Mouse (Mus musculus): ENCODE results near the gene Dtnbp1. TPM values are rescaled to one million over a fixed set of nuclear protein-coding genes. Genes with fewer than 3 reads are reported as not detected.
A peak's percentile ranks its signal among the peaks of the same experiment; 100 is the strongest.

Dtnbp1 gene
- polyA plus RNA-seq, 1 experiment from 2014 or later: 28.6 TPM

DNA sequence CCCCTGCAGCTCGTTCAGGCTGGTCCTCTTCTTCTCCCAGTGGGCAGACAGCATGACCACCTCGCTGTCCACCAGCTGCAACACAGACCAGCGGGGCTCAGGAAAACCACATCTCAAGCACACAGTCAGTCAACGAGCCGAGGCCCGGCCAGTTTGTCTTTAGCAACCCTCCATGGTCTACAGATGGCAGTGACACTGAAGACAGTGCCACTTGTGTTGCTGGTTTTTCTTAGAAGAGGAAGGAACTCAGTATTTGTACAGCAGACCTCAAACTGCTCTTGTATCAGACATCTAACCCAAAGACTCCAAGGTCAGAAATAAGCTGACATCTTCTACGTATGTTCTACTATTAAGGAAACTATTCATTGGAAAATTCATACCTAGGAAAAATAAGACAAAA, 19.1 kb downstream of the Dtnbp1 start:
- Histone ChIP-seq H3K9me3 (replicated peaks) (no peaks in the 10 kb centered on the region), H3K9ac (no peak overlapping the region), H3K4me1 (replicated peaks) (peaks cover 15% of the 10 kb centered on the region; the same call in 1 of the 2 replicates), H3K4me3 (replicated peaks) (0 out of 2 replicates have a peak overlapping the region, but pooled peaks have one; percentile 7), H3K4me2 (no peak overlapping the region), H3K27ac (replicated peaks) (no peak overlapping the region; the same call in 1 of the 2 replicates), H3K36me3 (replicated peaks) (peaks cover 8% of the 10 kb centered on the region; the same call in 1 of the 2 replicates), H3K27me3 (no peaks in the 10 kb centered on the region)
- ATAC-seq (ENCODE audit: insufficient read depth): no peak
- 23% methylated on average over 7 of the region's 7 CpGs for WGBS (ENCODE audit: insufficient replicate concordance)

DNA sequence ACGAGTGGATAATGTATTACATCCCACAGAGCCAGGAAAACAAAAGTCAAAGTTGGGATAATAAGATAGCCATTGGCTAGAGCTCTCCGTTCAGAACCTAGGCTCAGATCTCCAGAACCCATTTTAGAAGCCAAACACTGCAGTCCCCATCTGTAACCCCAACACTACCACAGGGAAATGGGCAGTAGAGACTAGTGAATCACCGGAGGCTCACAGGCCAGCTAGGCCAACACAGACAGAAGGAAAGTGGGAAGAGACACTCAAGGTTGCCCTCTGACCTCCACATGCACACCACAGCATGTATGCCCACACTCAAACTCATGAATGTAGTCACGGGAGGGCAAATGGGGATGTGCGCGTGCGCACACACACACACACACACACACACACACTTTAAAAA, 22.5 kb downstream of the Dtnbp1 start:
- Histone ChIP-seq H3K9ac (no peak overlapping the region), H3K27me3 (no peaks in the 10 kb centered on the region), H3K27ac (replicated peaks) (no peak overlapping the region), H3K4me1 (replicated peaks) (0 out of 2 replicates have a peak, but pooled peaks cover 3% of the 10 kb centered on the region), H3K4me2 (no peak overlapping the region), H3K36me3 (replicated peaks) (0 out of 2 replicates have a peak, but pooled peaks cover 2% of the 10 kb centered on the region), H3K9me3 (replicated peaks) (no peaks in the 10 kb centered on the region), H3K4me3 (replicated peaks) (no peak overlapping the region)
- no peak for ATAC-seq (ENCODE audit: insufficient read depth)
- WGBS (ENCODE audit: insufficient replicate concordance): 87% methylated on average over 7 of the region's 7 CpGs

DNA sequence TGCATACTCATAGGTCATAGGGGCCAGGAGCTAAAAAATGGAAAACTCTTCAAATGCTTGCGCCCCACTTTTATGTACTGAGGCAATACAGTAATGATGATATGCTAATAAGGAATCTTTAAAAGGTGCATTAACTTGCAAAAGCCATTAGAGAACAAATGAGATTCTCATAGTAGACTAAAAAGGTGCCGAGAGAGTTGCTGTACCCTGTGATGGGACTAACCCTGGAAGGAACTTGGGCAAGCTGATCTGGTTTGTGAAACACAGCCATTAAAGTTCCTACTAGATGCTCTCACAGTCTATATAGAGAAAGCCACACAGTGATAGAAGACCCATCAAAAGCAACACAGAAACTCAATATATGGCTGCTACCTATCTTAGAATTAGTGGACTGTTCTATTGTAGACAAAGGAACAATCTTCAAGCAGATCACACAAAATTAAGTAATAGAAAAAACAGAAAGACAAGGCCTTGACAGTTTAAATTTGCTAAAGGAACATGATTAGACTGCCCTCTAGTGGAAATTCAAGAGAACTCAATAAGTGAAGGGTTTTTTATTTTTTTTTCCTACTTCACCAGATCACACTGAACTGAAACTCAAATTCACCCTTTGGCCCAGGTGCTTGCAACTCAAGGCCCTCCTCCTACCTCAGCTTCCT, 24.3 kb downstream of the Dtnbp1 start:
- no peak overlapping the region for H3K4me2 ChIP-seq
- H3K27ac ChIP-seq (replicated peaks): no peak overlapping the region
- ATAC-seq (ENCODE audit: insufficient read depth): no peak
- H3K4me3 ChIP-seq (replicated peaks): no peak overlapping the region
- H3K36me3 ChIP-seq (replicated peaks): 0 out of 2 replicates have a peak, but pooled peaks cover 4% of the 10 kb centered on the region
- H3K9ac ChIP-seq: no peak overlapping the region
- 71% methylated on average over 2 of the region's 2 CpGs for WGBS (ENCODE audit: insufficient replicate concordance)
- no peaks in the 10 kb centered on the region for H3K27me3 ChIP-seq
- H3K4me1 ChIP-seq (replicated peaks): no peaks in the 10 kb centered on the region
- no peaks in the 10 kb centered on the region for H3K9me3 ChIP-seq (replicated peaks)

DNA sequence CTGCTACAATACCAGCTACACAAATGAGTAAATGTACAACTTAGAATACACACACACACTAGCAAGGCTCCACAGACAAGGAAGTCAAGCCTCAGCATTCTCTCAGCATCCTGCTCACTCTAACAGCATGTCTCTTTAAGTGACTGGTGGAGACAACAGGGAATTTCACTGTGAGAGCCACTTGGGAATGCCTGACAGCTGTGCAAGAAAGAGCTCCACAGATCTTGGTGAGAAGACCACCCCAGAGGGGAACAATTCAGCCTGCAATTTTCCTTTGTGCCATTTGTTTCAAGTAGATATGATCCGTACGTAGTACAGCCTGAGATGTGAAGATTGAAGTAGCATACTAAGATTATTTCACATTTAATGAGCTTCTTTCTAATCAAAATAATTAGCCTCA, 24.9 kb downstream of the Dtnbp1 start:
- Histone ChIP-seq H3K36me3 (replicated peaks) (0 out of 2 replicates have a peak, but pooled peaks cover 4% of the 10 kb centered on the region), H3K9ac (no peak overlapping the region), H3K4me1 (replicated peaks) (no peaks in the 10 kb centered on the region), H3K27ac (replicated peaks) (no peak overlapping the region), H3K27me3 (no peaks in the 10 kb centered on the region), H3K9me3 (replicated peaks) (no peaks in the 10 kb centered on the region), H3K4me3 (replicated peaks) (no peak overlapping the region), H3K4me2 (no peak overlapping the region)
- 76% methylated on average over 2 of the region's 2 CpGs for WGBS (ENCODE audit: insufficient replicate concordance)
- no peak for ATAC-seq (ENCODE audit: insufficient read depth)

DNA sequence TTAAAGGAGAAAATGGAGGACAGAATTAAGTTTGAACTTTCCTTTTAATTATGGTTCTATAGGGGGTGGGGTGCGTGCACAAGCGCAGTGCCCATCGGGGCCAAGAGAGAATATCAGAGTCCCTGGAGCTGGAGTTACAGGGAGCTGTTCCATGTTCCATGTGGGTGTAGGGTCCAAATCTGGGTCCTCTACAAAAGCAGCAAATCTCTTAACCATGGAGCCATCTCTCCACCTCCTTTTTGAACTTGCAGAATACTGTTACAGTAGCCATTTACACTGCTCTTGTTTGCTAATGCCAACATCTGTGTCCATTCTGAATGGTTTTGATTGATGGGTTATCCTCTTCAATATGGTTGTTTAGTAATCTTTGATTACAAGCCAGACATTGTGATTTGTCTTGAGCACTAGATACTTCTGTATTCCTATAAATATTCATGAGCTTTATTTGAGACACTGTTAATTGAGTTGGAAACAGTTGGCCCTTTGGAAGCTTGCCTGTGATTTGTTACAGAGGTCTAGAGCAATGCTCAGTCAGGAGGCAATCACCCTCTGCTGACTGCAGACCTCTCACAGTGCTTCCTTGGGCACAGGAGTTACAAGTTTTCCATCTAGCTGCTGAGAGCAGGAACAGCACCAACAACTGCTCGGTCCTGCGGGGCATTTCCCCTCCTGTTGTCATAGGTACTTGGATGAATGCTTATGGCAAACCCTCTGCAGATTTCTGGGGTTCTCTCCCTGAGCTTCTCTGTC, 41.2 kb downstream of the Dtnbp1 start:
- Histone ChIP-seq H3K36me3 (replicated peaks) (0 out of 2 replicates have a peak, but pooled peaks cover 7% of the 10 kb centered on the region), H3K4me2 (no peak overlapping the region), H3K9me3 (replicated peaks) (no peaks in the 10 kb centered on the region), H3K27ac (replicated peaks) (no peak overlapping the region), H3K9ac (no peak overlapping the region), H3K4me3 (replicated peaks) (no peak overlapping the region), H3K27me3 (no peaks in the 10 kb centered on the region), H3K4me1 (replicated peaks) (no peaks in the 10 kb centered on the region)
- WGBS (ENCODE audit: insufficient replicate concordance): 77% methylated on average over 5 of the region's 5 CpGs
- ATAC-seq (ENCODE audit: insufficient read depth): no peak

DNA sequence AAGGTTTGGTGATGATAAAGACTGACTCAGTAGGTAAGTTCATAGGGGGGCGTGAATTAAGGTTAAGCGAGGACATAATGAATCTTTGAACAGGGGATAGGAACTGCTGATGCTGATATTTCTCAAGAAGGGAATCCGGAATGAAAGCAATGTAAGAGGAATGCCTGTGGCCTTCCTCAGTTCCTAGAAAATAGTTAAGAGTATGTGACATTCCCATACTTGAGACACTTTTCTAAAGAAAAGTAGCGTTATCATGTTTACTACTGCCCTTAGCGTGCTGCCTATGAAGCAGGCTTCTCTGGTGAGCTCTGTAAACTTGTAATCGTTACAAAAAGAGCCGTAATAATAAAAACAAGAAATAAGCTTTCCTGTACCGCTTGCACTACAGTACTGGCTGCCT, 44.9 kb downstream of the Dtnbp1 start:
- Histone ChIP-seq H3K27ac (replicated peaks) (no peak overlapping the region), H3K4me2 (no peak overlapping the region), H3K9ac (no peak overlapping the region), H3K27me3 (no peaks in the 10 kb centered on the region), H3K4me3 (replicated peaks) (no peak overlapping the region), H3K36me3 (replicated peaks) (0 out of 2 replicates have a peak, but pooled peaks cover 8% of the 10 kb centered on the region), H3K4me1 (replicated peaks) (peaks cover 13% of the 10 kb centered on the region), H3K9me3 (replicated peaks) (no peaks in the 10 kb centered on the region)
- WGBS (ENCODE audit: insufficient replicate concordance): 82% methylated on average over 8 of the region's 8 CpGs
- ATAC-seq (ENCODE audit: insufficient read depth): no peak

DNA sequence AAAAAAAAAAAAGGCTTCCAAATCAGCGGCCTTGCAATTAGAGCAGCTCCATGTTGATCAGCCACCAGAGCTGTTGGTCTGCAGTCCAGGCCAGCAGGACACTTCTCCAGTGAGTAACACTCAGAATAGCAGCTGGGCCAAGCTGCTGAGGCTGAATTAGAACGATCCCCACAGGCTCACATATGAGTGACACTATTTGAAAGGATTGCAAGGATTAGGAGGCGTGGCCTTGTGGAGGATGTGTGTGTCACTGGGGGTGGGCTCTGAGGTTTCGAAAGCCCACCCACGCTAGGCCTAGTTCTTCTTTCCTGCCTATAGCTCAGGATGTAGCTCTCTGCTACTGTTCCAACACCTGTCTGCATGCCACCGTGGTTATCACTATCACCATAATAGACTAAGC, 46.2 kb downstream of the Dtnbp1 start:
- ATAC-seq (ENCODE audit: insufficient read depth): no peak
- H3K4me1 ChIP-seq (replicated peaks): peaks cover 15% of the 10 kb centered on the region
- no peaks in the 10 kb centered on the region for H3K27me3 ChIP-seq
- H3K9ac ChIP-seq: no peak overlapping the region
- H3K36me3 ChIP-seq (replicated peaks): 0 out of 2 replicates have a peak, but pooled peaks cover 8% of the 10 kb centered on the region
- H3K4me2 ChIP-seq: no peak overlapping the region
- no peaks in the 10 kb centered on the region for H3K9me3 ChIP-seq (replicated peaks)
- H3K4me3 ChIP-seq (replicated peaks): no peak overlapping the region
- 71% methylated on average over 6 of the region's 6 CpGs for WGBS (ENCODE audit: insufficient replicate concordance)
- no peak overlapping the region for H3K27ac ChIP-seq (replicated peaks)

DNA sequence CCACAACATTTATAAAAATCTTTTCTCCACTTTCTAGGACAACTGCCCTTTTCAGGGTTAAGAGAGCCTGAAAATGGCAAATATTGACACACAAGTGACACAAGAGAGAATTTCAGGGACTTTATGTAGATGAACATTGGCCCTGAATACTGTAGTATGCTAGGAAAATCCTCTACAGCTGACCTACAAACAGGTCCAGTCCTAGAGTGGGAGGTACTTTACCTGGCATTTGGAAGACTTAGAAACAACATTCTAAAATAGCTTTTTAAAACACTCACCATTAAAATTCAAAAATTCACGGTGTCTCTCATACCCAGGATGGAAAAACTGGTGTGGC, 47.7 kb downstream of the Dtnbp1 start:
- 0 out of 2 replicates have a peak, but pooled peaks cover 8% of the 10 kb centered on the region for H3K36me3 ChIP-seq (replicated peaks)
- peaks cover 15% of the 10 kb centered on the region for H3K4me1 ChIP-seq (replicated peaks)
- H3K4me2 ChIP-seq: no peak overlapping the region
- 72% methylated on average over 1 of the region's 1 CpGs for WGBS (ENCODE audit: insufficient replicate concordance)
- H3K27me3 ChIP-seq: no peaks in the 10 kb centered on the region
- no peak overlapping the region for H3K4me3 ChIP-seq (replicated peaks)
- no peak overlapping the region for H3K27ac ChIP-seq (replicated peaks)
- no peak overlapping the region for H3K9ac ChIP-seq
- H3K9me3 ChIP-seq (replicated peaks): no peaks in the 10 kb centered on the region
- no peak for ATAC-seq (ENCODE audit: insufficient read depth)

DNA sequence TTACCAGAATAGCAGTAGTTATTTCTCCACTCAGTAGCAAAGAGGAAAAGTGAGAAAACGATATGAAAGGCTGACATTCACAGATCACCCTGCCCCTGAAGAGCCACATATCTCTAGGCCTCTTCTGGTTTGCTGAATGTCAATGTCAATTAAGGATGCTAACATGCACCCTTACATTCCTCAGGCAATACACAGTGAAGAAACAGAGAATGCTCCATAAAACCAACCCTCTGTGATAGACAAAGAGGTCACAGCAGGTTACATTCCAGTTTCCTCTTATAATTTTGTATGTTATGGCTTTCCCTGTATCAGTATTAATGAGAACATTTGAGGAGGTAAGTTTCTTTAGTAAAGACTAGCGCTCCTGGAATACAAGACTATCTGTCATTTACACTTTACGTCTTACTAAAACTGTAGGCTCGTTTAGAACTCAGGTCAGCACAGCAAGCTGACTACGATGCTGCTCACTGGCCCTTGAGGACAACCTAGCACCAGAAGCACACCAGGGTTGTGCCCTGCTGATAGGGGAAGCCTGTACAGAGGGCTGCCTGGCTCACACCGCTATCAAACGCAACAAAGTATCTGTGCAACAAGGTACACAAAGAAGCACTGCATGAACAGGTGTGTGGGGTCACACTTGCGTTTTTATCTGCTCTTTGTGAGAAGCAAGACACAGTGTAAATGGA, 48.3 kb downstream of the Dtnbp1 start:
- H3K36me3 ChIP-seq (replicated peaks): 0 out of 2 replicates have a peak, but pooled peaks cover 8% of the 10 kb centered on the region
- H3K4me1 ChIP-seq (replicated peaks): peaks cover 15% of the 10 kb centered on the region
- no peak overlapping the region for H3K4me2 ChIP-seq
- no peaks in the 10 kb centered on the region for H3K9me3 ChIP-seq (replicated peaks)
- no peak overlapping the region for H3K4me3 ChIP-seq (replicated peaks)
- 61% methylated on average over 8 of the region's 8 CpGs for WGBS (ENCODE audit: insufficient replicate concordance)
- ATAC-seq (ENCODE audit: insufficient read depth): no peak
- H3K27me3 ChIP-seq: no peaks in the 10 kb centered on the region
- H3K27ac ChIP-seq (replicated peaks): no peak overlapping the region
- H3K9ac ChIP-seq: no peak overlapping the region

DNA sequence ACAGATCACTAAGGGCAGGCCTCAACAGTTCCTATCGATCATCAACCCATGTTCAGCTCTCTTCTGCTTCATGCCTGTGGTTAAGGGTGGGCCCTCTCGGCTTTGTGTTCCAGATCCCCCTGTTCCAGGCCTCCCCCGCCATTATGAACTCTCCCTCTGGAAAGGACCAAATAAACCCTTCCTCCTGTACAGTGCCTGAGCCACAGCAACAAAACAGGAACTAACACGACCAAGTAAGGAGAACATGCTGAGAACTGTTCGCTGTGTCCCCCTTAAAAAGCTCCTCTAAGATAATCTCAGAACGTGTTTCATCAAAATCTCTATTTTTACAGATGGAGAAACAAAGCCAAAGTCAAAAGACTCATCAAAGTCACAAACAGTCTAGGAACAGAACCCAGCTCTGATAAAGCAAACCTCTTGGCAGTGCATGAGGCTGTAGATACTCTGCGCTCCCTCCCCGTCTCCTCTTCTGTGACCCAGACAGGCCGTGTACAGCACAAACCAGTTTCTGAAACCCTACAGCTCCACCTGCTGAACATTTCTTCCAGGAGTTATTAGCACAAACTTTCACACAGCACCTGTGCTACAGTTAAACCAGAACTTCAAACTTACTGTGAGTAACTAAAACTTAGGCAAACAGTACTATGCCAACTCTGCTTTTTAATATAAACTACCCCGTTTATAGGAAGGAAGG, 49.4 kb downstream of the Dtnbp1 start:
- H3K36me3 ChIP-seq (replicated peaks): 0 out of 2 replicates have a peak, but pooled peaks cover 8% of the 10 kb centered on the region
- no peak overlapping the region for H3K27ac ChIP-seq (replicated peaks)
- H3K27me3 ChIP-seq: no peaks in the 10 kb centered on the region
- H3K9ac ChIP-seq: no peak overlapping the region
- H3K4me1 ChIP-seq (replicated peaks): peaks cover 15% of the 10 kb centered on the region
- H3K9me3 ChIP-seq (replicated peaks): no peaks in the 10 kb centered on the region
- no peak overlapping the region for H3K4me2 ChIP-seq
- 27% methylated on average over 10 of the region's 10 CpGs for WGBS (ENCODE audit: insufficient replicate concordance)
- 0 out of 2 replicates have a peak, but pooled peaks have one; percentile 44 for ATAC-seq (ENCODE audit: insufficient read depth)
- H3K4me3 ChIP-seq (replicated peaks): no peak overlapping the region
